8 mouse cellular contexts compared by ENCODE assay signal in the genomic region with DNA sequence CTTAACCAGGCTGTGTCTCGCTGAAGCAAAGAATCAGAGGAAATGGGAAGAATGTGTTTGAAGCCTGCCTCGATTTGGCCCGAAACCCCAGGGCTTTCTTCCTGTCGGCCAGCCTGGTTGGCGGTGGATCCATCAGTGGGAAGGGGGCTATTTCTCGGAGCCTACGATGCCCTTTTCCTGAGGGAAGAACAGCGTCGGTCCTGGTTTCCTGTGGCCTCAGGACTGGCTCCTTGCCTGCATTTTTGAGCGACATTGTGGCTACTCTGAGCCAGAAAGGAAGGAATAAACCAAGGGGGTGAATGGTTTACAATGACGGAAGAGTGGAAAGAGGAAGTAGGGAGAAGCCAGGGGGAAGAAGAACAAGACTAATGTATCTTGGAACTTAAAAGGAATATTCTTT. TPM values are rescaled to one million over a fixed set of nuclear protein-coding genes. Genes with fewer than 3 reads are reported as not detected.
A peak's percentile ranks its signal among the peaks of the same experiment; 100 is the strongest.
DNase-seq lines count a peak whose midpoint lies in the region; ATAC-seq and TF ChIP-seq lines count a peak whose summit lies in the region.

No protein-coding gene starts in this region.

- peaks cover 11% of the 10 kb centered on the region for H3K4me1 ChIP-seq in bone marrow macrophage, adult 2 months (ENCODE audit: control insufficient read depth, insufficient read depth, low read length)
- H3K4me1 ChIP-seq in heart, postnatal 0 days (ENCODE audit: control insufficient read depth, insufficient read depth): no peaks in the 10 kb centered on the region

- H3K27me3 ChIP-seq in heart, postnatal 0 days (ENCODE audit: control insufficient read depth, insufficient read depth, low read length): no peaks in the 10 kb centered on the region

- no peak for TF ChIP-seq EP300 in heart, postnatal 0 days (IDR thresholded peaks at IDR 0.05; ENCODE audit: low read depth)

- no peak overlapping the region for H3K9ac ChIP-seq in heart, postnatal 0 days (replicated peaks; ENCODE audit: low read depth, low read length)

- DNase-seq in adrenal gland, adult (ENCODE audit: inconsistent age in 2 of 2, low spot score in 1 of 2): peak; percentile 28 to 65
- no peak for DNase-seq in adrenal gland, adult 18-20 months (ENCODE audit: low spot score in 2 of 2)
- DNase-seq in heart, postnatal 0 days (ENCODE audit: low spot score): peak; percentile 46
- peak; percentile 50 to 65 for DNase-seq in kidney, postnatal 36 days
- DNase-seq in frontal cortex, adult 2 months (ENCODE audit: extremely low spot score in 1 of 2, low spot score in 1 of 2): no peak
- no peak for DNase-seq in layer of hippocampus, postnatal 36 days

- H3K36me3 ChIP-seq in heart, postnatal 0 days (replicated peaks; ENCODE audit: control insufficient read depth, insufficient read depth, low read length): no peaks in the 10 kb centered on the region

- H3K4me2 ChIP-seq in heart, postnatal 0 days (ENCODE audit: low read depth, low read length): peak overlapping the region; percentile 23

- peaks cover 8% of the 10 kb centered on the region; the same call in 1 of the 2 replicates for H3K9me3 ChIP-seq in heart, postnatal 0 days (replicated peaks; ENCODE audit: control insufficient read depth, low read length)

- H3K27ac ChIP-seq in bone marrow macrophage, adult 2 months (ENCODE audit: insufficient read depth, low read depth, low read length): peak overlapping the region; percentile 14
- H3K27ac ChIP-seq in heart, postnatal 0 days (ENCODE audit: low read depth): peak overlapping the region; percentile 59; the same call in 1 of the 2 replicates

- no peak for TF ChIP-seq CTCF in bone marrow macrophage, adult 2 months (IDR thresholded peaks at IDR 0.05; ENCODE audit: low read depth, low read length)
- TF ChIP-seq CTCF in heart, postnatal 0 days (IDR thresholded peaks at IDR 0.05; ENCODE audit: low read depth): no peak

- TF ChIP-seq POLR2A in bone marrow macrophage, adult 2 months (IDR thresholded peaks at IDR 0.05; ENCODE audit: borderline replicate concordance, low read depth, low read length): no peak

- peak overlapping the region; percentile 26 for H3K4me3 ChIP-seq in bone marrow macrophage, adult 2 months (ENCODE audit: insufficient read depth, low read length)
- peak overlapping the region; percentile 5; the same call in 1 of the 2 replicates for H3K4me3 ChIP-seq in heart, postnatal 0 days (ENCODE audit: low read depth, low read length)

- peak; percentile 36; the same call in 1 of the 2 replicates for ATAC-seq in heart, postnatal 0 days (ENCODE audit: insufficient read depth, low read depth)
- ATAC-seq in megakaryocyte progenitor cell, adult 5-6 weeks (replicated peaks; ENCODE audit: poor library complexity): peak; percentile 78

- WGBS in heart, postnatal 0 days: 40% methylated on average over 11 of the region's 11 CpGs

RNA-seq across cellular contexts. Expression of gene Nmi, which starts 8.3 kb away (rescaled TPM):
- 10 to 100 TPM in 1 of 2 experiments, 1 to 10 TPM in 1; 9.1 to 11.6 TPM for total RNA-seq in adrenal gland, adult 18-20 months (2021)
- 33.7 and 41.2 TPM in 2 replicates for polyA plus RNA-seq in bone marrow macrophage, adult 2 months (2012; ENCODE audit: insufficient read depth, insufficient read length, missing spikeins)
- total RNA-seq in heart, postnatal 0 days (2014; rRNA removed; ENCODE audit: low replicate concordance): 2.2 and 6.0 TPM in 2 replicates
- polyA plus RNA-seq in heart, postnatal 0 days (2015; fragmentation: Nextera tagmentation; extraction: Ambion mirVana): 19.8 and 25.6 TPM in 2 replicates
- 27.5 and 42.5 TPM in 2 replicates for total RNA-seq in megakaryocyte progenitor cell, adult 5-6 weeks (2015)
- total RNA-seq in megakaryocyte progenitor cell, adult 5-6 weeks (2017): 57.6 and 67.8 TPM in 2 replicates
- 6.1 and 8.1 TPM in 2 replicates for polyA plus RNA-seq in frontal cortex, adult 2 months (2012; rRNA removed)
- total RNA-seq in layer of hippocampus, postnatal 36 days (2021): 1 to 10 TPM; 2.2 to 3.9 TPM

RNA-seq across cellular contexts. Expression of gene Rbm43, which starts 46.7 kb away (rescaled TPM):
- total RNA-seq in adrenal gland, adult 18-20 months (2021): 10 to 100 TPM; 10.8 to 12.0 TPM
- polyA plus RNA-seq in bone marrow macrophage, adult 2 months (2012; ENCODE audit: insufficient read depth, insufficient read length, missing spikeins): 25.6 and 29.4 TPM in 2 replicates
- 6.8 and 27.9 TPM in 2 replicates for total RNA-seq in heart, postnatal 0 days (2014; rRNA removed; ENCODE audit: low replicate concordance)
- polyA plus RNA-seq in heart, postnatal 0 days (2015; fragmentation: Nextera tagmentation; extraction: Ambion mirVana): 9.7 and 10.7 TPM in 2 replicates
- total RNA-seq in megakaryocyte progenitor cell, adult 5-6 weeks (2015): 49.5 and 55.0 TPM in 2 replicates
- 27.7 and 30.1 TPM in 2 replicates for total RNA-seq in megakaryocyte progenitor cell, adult 5-6 weeks (2017)
- polyA plus RNA-seq in frontal cortex, adult 2 months (2012; rRNA removed): 13.3 and 14.6 TPM in 2 replicates
- total RNA-seq in layer of hippocampus, postnatal 36 days (2021): 10 to 100 TPM; 18.8 to 20.3 TPM

RNA-seq across cellular contexts. Expression of gene Tnfaip6, which starts 56.2 kb away (rescaled TPM):
- total RNA-seq in adrenal gland, adult 18-20 months (2021): 1 to 10 TPM; 1.7 to 2.3 TPM
- polyA plus RNA-seq in bone marrow macrophage, adult 2 months (2012; ENCODE audit: insufficient read depth, insufficient read length, missing spikeins): not detected in 2 replicates
- 1.7 and 2.0 TPM in 2 replicates for total RNA-seq in heart, postnatal 0 days (2014; rRNA removed; ENCODE audit: low replicate concordance)
- 3.3 and 3.7 TPM in 2 replicates for polyA plus RNA-seq in heart, postnatal 0 days (2015; fragmentation: Nextera tagmentation; extraction: Ambion mirVana)
- total RNA-seq in megakaryocyte progenitor cell, adult 5-6 weeks (2015): 0.66 and 0.81 TPM in 2 replicates
- total RNA-seq in megakaryocyte progenitor cell, adult 5-6 weeks (2017): 1.1 TPM in 1 of 2 replicates, not detected in the other
- 6.7 and 8.4 TPM in 2 replicates for polyA plus RNA-seq in frontal cortex, adult 2 months (2012; rRNA removed)
- total RNA-seq in layer of hippocampus, postnatal 36 days (2021): 1 to 10 TPM; 7.6 to 8.1 TPM

Comparison
In these comparisons a context has a peak if more than half of its experiments do, and no peak if none do; other contexts are left out.
1. DNase-seq: peak in adrenal gland, adult (2 of 2), heart, postnatal 0 days (single experiment) and kidney, postnatal 36 days (2 of 2); none in adrenal gland, adult 18-20 months (0 of 2), frontal cortex, adult 2 months (0 of 2) and layer of hippocampus, postnatal 36 days (0 of 2).